Mouse (Mus musculus): Measurements from ENCODE around the gene Uhmk1. TPM values are rescaled to one million over a fixed set of nuclear protein-coding genes. Genes with fewer than 3 reads are reported as not detected.
"Not testable (repeated sequence)": the region's sequence is repeated elsewhere in the genome, so short reads cannot be mapped to it uniquely, and the experiment has no call there.

The Uhmk1 gene
- 4.6 and 5.0 TPM in 2 replicates for polyA plus RNA-seq (2015; fragmentation: Nextera tagmentation; extraction: Ambion mirVana)

DNA sequence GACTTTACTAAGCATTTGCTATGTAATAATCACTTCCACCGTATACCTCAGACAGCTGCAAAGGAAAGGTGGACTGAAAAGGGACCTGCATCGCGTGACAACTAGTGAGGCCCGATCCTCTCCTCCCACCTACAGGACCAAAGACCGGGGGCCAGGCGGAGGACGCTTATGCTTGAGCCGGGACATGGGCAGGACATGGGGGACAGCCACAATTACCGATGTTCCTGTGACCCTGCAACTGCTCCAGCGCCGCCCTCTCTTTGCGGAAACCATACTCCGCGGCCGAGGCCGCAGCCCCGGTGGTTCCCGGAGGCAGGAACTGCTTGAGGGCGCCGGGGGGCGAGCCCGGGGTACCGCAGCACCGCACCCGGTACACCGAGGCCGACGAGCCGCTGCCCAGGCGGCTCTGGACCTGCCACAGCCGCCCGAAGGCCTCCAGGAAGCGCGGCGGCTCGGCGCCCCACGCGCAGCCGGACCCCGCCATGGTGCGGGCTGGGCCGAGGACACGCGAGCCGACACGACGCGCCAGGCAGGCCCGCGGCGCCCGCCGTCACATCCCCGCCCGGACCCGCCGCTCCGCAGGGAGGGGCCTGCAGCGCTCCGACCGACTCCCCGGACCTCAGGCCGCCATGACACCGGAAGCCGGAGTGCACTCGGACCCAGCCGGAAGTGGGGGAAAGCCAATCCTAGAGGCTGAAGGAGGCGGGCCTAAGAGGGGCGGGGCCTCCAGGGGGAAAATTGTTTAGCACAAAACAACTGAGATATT lies at the start of gene Uhmk1:
Gene Uhmk1, minus strand, starts transcription at position 641 of the 766 bp plus-strand sequence.
- H3K9ac ChIP-seq (ENCODE audit: low read length) = peak within 1 kb of the TSS; percentile 94
- H3K27ac ChIP-seq (ENCODE audit: low read length) = peak within 1 kb of the TSS; percentile 89
- no peaks in the 10 kb centered on the region for H3K27me3 ChIP-seq (ENCODE audit: control insufficient read depth, insufficient read depth, low read length)
- ATAC-seq (replicated peaks; ENCODE audit: extremely low read depth, insufficient read depth, low FRiP score) = peak; percentile 98
- H3K4me2 ChIP-seq (ENCODE audit: low read depth, low read length) = peak within 1 kb of the TSS; percentile 87
- under 1% methylated on average over 69 of the region's 70 CpGs for WGBS
- H3K4me3 ChIP-seq (ENCODE audit: low read length) = peak within 1 kb of the TSS; percentile 87
- peaks cover 4% of the 10 kb centered on the region; the same call in 1 of the 2 replicates for H3K4me1 ChIP-seq (ENCODE audit: control insufficient read depth, insufficient read depth, low read length)
- no peaks in the 10 kb centered on the region for H3K9me3 ChIP-seq (replicated peaks; ENCODE audit: control insufficient read depth, low read length)
- peaks cover 14% of the 10 kb centered on the region for H3K36me3 ChIP-seq (ENCODE audit: control insufficient read depth, insufficient read depth)

DNA sequence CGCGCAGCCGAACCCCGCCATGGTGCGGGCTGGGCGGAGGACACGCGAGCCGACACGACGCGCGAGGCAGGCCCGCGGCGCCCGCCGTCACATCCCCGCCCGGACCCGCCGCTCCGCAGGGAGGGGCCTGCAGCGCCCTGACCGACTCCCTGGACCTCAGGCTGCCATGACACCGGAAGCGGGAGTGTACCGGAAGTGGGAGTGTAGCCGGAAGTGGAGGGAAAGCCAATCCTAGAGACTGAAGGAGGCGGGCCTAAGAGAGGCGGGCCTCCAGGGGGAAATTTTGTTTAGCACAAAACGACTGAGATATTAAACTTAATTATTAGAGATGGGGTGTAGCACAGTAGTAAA lies 40.3 kb upstream of the Uhmk1 start:
- H3K4me2 ChIP-seq (ENCODE audit: low read depth, low read length) = peak overlapping the region; percentile 64
- no peaks in the 10 kb centered on the region for H3K9me3 ChIP-seq (replicated peaks; ENCODE audit: control insufficient read depth, low read length)
- no peaks in the 10 kb centered on the region for H3K27me3 ChIP-seq (ENCODE audit: control insufficient read depth, insufficient read depth, low read length)
- H3K4me1 ChIP-seq (ENCODE audit: control insufficient read depth, insufficient read depth, low read length) = no peaks in the 10 kb centered on the region
- H3K4me3 ChIP-seq (ENCODE audit: low read length) = peak overlapping the region; percentile 67
- 2% methylated on average over 30 of the region's 32 CpGs for WGBS
- H3K27ac ChIP-seq (ENCODE audit: low read length) = 0 out of 2 replicates have a peak overlapping the region, but pooled peaks have one; percentile 7
- peak overlapping the region; percentile 79 for H3K9ac ChIP-seq (ENCODE audit: low read length)
- peak; percentile 93 for ATAC-seq (replicated peaks; ENCODE audit: extremely low read depth, insufficient read depth, low FRiP score)
- H3K36me3 ChIP-seq (ENCODE audit: control insufficient read depth, insufficient read depth) = no peaks in the 10 kb centered on the region

DNA sequence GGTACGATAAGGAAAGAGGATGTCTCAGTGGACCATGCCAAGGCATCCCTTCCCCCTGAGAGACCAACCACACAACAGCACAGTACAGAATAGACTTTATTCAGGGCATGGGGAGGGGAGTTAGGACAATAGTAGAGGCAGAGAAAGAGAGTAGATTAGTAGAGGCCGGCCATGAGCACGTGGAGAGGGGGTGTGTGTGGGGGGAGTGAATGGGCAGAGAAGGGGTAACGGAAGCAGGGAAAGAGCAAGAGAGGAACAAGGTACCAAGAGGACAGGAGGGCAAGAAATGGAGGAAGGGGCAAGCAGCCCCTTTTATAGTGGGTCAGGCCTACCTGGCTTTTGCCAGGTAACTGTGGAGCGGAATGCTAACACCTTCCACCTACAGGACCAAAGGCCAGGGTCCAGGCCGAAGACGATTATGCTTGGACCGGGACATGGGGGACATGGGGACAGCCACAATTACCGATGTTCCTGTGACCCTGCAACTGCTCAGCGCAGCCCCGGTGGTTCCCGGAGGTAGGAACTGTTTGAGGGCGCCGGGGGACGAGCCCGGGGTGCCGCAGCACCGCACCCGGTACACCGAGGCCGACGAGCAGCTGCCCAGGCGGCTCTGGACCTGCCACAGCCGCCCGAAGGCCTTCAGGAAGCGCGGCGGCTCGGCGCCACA lies 39.8 kb upstream of the Uhmk1 start:
- WGBS = 33% methylated on average over 26 of the region's 30 CpGs
- Histone ChIP-seq H3K9ac (ENCODE audit: low read length) (peak overlapping the region; percentile 79), H3K4me3 (ENCODE audit: low read length) (peak overlapping the region; percentile 67), H3K27me3 (ENCODE audit: control insufficient read depth, insufficient read depth, low read length) (no peaks in the 10 kb centered on the region), H3K4me1 (ENCODE audit: control insufficient read depth, insufficient read depth, low read length) (no peaks in the 10 kb centered on the region), H3K27ac (ENCODE audit: low read length) (0 out of 2 replicates have a peak overlapping the region, but pooled peaks have one; percentile 7), H3K9me3 (replicated peaks; ENCODE audit: control insufficient read depth, low read length) (no peaks in the 10 kb centered on the region), H3K36me3 (ENCODE audit: control insufficient read depth, insufficient read depth) (no peaks in the 10 kb centered on the region), H3K4me2 (ENCODE audit: low read depth, low read length) (peak overlapping the region; percentile 64)
- ATAC-seq (replicated peaks; ENCODE audit: extremely low read depth, insufficient read depth, low FRiP score) = peak; percentile 23; the same call in 1 of the 2 replicates

DNA sequence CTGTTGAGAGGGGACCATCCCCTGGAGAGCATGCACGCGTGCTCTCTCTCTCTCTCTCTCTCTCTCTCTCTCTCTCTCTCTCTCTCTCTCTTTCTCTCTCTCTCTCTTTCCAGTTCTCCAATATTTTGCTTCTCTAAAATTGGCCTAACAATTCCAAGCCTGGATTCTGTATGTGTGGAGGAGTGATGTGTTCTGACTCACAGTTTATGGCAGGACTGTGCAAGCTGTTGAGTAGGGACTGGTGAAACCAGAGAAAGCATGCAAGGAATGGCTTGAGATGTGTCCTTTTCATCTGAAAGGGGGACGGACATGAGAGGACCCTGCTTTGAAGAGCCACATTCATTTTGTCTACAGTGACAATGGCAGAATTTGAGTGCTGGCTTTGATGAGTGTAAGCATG lies 29.8 kb upstream of the Uhmk1 start:
- no peak overlapping the region for H3K27ac ChIP-seq (ENCODE audit: low read length)
- 83% methylated on average over 3 of the region's 3 CpGs for WGBS
- no peak overlapping the region for H3K4me2 ChIP-seq (ENCODE audit: low read depth, low read length)
- no peaks in the 10 kb centered on the region for H3K27me3 ChIP-seq (ENCODE audit: control insufficient read depth, insufficient read depth, low read length)
- no peaks in the 10 kb centered on the region for H3K4me1 ChIP-seq (ENCODE audit: control insufficient read depth, insufficient read depth, low read length)
- no peak overlapping the region for H3K9ac ChIP-seq (ENCODE audit: low read length)
- no peak overlapping the region for H3K4me3 ChIP-seq (ENCODE audit: low read length)
- ATAC-seq (replicated peaks; ENCODE audit: extremely low read depth, insufficient read depth, low FRiP score) = no peak
- no peaks in the 10 kb centered on the region for H3K36me3 ChIP-seq (ENCODE audit: control insufficient read depth, insufficient read depth)
- no peaks in the 10 kb centered on the region for H3K9me3 ChIP-seq (replicated peaks; ENCODE audit: control insufficient read depth, low read length)

DNA sequence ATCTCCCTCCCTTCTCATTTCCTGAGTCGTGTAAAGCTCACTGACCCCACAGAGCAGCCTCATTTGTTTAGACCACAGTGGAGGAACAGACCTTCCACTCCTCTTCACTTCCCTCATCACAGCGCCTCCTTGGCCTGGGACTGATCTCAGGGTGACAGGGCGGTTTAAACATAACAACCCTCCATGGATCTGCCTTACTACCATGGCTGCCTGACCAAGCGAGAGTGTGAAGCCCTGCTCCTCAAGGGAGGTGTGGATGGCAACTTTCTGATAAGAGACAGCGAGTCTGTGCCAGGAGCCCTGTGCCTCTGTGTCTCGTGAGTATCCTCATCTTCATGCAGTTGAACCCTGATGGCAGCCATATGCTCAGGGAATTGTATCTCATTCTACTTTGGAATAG lies 17.5 kb upstream of the Uhmk1 start, which contains the start of gene Sh2d1b2:
Gene Sh2d1b2, plus strand, starts transcription at position 62 of the 400 bp plus-strand sequence.
- not testable (repeated sequence) for H3K9ac ChIP-seq (ENCODE audit: low read length); H3K27ac ChIP-seq (ENCODE audit: low read length); H3K9me3 ChIP-seq (replicated peaks; ENCODE audit: control insufficient read depth, low read length); H3K4me2 ChIP-seq (ENCODE audit: low read depth, low read length); H3K36me3 ChIP-seq (ENCODE audit: control insufficient read depth, insufficient read depth); H3K4me1 ChIP-seq (ENCODE audit: control insufficient read depth, insufficient read depth, low read length); H3K27me3 ChIP-seq (ENCODE audit: control insufficient read depth, insufficient read depth, low read length); H3K4me3 ChIP-seq (ENCODE audit: low read length); ATAC-seq (replicated peaks; ENCODE audit: extremely low read depth, insufficient read depth, low FRiP score)
- WGBS = 46% methylated on average over 5 of the region's 6 CpGs

DNA sequence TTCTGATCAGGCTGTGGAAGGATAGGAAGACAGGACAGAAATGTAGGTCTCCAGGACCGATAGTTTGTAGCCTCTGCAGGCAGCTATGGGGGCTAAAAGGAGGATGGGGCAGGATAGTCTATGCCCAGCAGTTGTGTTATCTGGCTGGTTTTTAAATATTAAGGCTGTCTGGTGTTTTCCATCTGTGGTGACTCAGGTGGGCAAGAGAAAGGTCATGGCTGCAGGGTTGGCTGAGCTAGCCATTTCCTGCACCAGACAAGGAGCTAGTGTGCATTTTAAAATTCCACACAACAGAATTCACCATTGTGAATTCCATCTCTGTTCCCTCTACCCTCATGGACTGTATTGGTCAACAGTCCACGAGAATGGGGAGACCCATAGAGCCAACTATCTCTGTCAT lies 8.1 kb upstream of the Uhmk1 start:
- WGBS = 69% methylated on average over 2 of the region's 2 CpGs
- H3K27me3 ChIP-seq (ENCODE audit: control insufficient read depth, insufficient read depth, low read length) = no peaks in the 10 kb centered on the region
- no peak overlapping the region for H3K9ac ChIP-seq (ENCODE audit: low read length)
- ATAC-seq (replicated peaks; ENCODE audit: extremely low read depth, insufficient read depth, low FRiP score) = no peak
- H3K27ac ChIP-seq (ENCODE audit: low read length) = no peak overlapping the region
- H3K36me3 ChIP-seq (ENCODE audit: control insufficient read depth, insufficient read depth) = no peaks in the 10 kb centered on the region
- no peak overlapping the region for H3K4me3 ChIP-seq (ENCODE audit: low read length)
- no peaks in the 10 kb centered on the region for H3K9me3 ChIP-seq (replicated peaks; ENCODE audit: control insufficient read depth, low read length)
- no peaks in the 10 kb centered on the region for H3K4me1 ChIP-seq (ENCODE audit: control insufficient read depth, insufficient read depth, low read length)
- no peak overlapping the region for H3K4me2 ChIP-seq (ENCODE audit: low read depth, low read length)

DNA sequence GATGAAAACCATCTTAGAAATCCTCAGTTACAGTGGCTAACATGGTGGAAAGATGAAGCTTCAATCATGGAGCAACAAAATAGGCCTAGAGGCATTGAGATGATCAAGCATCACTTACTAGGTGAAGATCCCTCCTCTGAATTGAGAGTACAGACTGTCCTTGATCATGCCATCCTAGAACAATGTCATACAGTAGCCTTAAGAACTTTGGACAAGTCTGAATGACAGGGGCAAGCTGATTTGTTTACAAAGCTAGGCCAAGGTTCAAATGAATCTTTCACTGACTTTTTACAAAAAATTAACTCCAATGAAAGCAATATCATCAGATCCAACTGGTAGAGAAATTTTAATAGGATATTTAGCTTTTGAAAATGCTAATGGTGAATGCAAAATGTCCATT lies 5.2 kb upstream of the Uhmk1 start:
- Histone ChIP-seq H3K4me2 (ENCODE audit: low read depth, low read length) (no peak overlapping the region), H3K9ac (ENCODE audit: low read length) (no peak overlapping the region), H3K4me1 (ENCODE audit: control insufficient read depth, insufficient read depth, low read length) (no peaks in the 10 kb centered on the region), H3K27me3 (ENCODE audit: control insufficient read depth, insufficient read depth, low read length) (no peaks in the 10 kb centered on the region), H3K9me3 (replicated peaks; ENCODE audit: control insufficient read depth, low read length) (no peaks in the 10 kb centered on the region), H3K36me3 (ENCODE audit: control insufficient read depth, insufficient read depth) (no peaks in the 10 kb centered on the region), H3K4me3 (ENCODE audit: low read length) (no peak overlapping the region), H3K27ac (ENCODE audit: low read length) (no peak overlapping the region)
- ATAC-seq (replicated peaks; ENCODE audit: extremely low read depth, insufficient read depth, low FRiP score) = no peak

DNA sequence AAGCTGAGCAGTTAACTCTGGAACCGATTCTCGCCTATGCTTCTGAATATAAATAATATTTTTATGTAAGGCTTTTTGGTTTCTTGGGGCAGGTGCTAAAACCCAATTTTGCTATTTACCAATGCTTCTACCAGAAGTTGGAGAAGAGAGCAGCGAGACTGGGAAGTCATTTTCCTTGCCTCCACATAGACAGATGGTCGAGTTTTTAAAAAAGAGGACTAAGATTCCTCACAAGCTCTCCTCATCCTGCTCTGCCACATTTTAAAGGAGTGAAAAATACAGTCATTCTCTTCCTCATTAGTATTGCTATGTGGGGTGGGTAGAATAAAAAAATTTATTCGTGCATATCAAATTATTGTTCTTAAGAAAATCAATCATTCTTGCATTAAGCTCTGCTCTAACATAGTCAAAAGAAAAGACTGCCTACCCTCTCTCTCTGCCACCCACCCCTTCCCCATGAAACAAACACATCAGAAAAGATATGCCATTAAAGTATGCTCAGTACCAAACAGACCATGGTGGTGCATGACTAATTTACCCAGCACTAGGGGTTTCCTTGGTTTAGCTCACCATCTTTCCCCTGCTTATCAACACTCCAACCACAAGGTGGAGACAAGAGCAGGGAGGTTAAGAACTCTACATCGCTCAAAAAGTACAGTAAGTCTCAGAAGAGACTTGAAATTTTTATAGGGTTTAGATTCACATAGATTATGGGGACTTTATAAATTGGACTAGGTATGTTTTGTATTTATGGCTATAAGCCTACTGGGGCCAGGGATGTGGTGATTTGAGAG lies 3.1 kb upstream of the Uhmk1 start:
- no peak overlapping the region for H3K4me3 ChIP-seq (ENCODE audit: low read length)
- H3K4me2 ChIP-seq (ENCODE audit: low read depth, low read length) = no peak overlapping the region
- no peak overlapping the region for H3K9ac ChIP-seq (ENCODE audit: low read length)
- 76% methylated on average over 6 of the region's 6 CpGs for WGBS
- H3K4me1 ChIP-seq (ENCODE audit: control insufficient read depth, insufficient read depth, low read length) = peaks cover 4% of the 10 kb centered on the region; the same call in 1 of the 2 replicates
- H3K27ac ChIP-seq (ENCODE audit: low read length) = no peak overlapping the region
- no peaks in the 10 kb centered on the region for H3K36me3 ChIP-seq (ENCODE audit: control insufficient read depth, insufficient read depth)
- H3K27me3 ChIP-seq (ENCODE audit: control insufficient read depth, insufficient read depth, low read length) = no peaks in the 10 kb centered on the region
- ATAC-seq (replicated peaks; ENCODE audit: extremely low read depth, insufficient read depth, low FRiP score) = no peak
- no peaks in the 10 kb centered on the region for H3K9me3 ChIP-seq (replicated peaks; ENCODE audit: control insufficient read depth, low read length)

Data from heart, embryonic 16.5 days (tissue).